Mouse (Mus musculus) effector memory CD4-positive, alpha-beta T cell, adult 5 months (primary cell): ENCODE measurements around the gene Brsk2. TPM values are rescaled to one million over a fixed set of nuclear protein-coding genes. Genes with fewer than 3 reads are reported as not detected.

Experiments
- polyA plus RNA-seq: library from polyadenylated mRNA; unstranded; fragments of 100-300 nt; shearing (Covaris generic); gene quantifications from one replicate; pipeline ENCODE4 v1.2.1, GENCODE M21; 2017

Brsk2 gene
- polyA plus RNA-seq, result 0.71 TPM

GRCm38 (mm10) chr7:141948906-141949798 lies at the start of gene Brsk2:
TSS of gene Brsk2 (plus strand) at chr7:141949751.

GRCm38 (mm10) chr7:141918407-141918806 lies 31.1 kb upstream of the Brsk2 start, which contains the start of gene Tollip:
TSS of gene Tollip (minus strand) at chr7:141918507.

Other genes with a start within 250 kb of the Brsk2 start
- not detected for gene Muc5ac, start 160.8 kb upstream of the Brsk2 start, polyA plus RNA-seq
- gene Muc5b, start 110.7 kb upstream of the Brsk2 start, polyA plus RNA-seq, result not detected
- 71.8 TPM for gene Tollip, start 31.2 kb upstream of the Brsk2 start, polyA plus RNA-seq
- 122 TPM for gene Mob2, start 111.3 kb downstream of the Brsk2 start, polyA plus RNA-seq
- gene Dusp8, start 146.1 kb downstream of the Brsk2 start, polyA plus RNA-seq, result 37.7 TPM
- not detected for gene Gm45618, start 171.0 kb downstream of the Brsk2 start, polyA plus RNA-seq
- not detected for gene Gm39115, start 186.3 kb downstream of the Brsk2 start, polyA plus RNA-seq
- not detected for gene Gm45337, start 194.9 kb downstream of the Brsk2 start, polyA plus RNA-seq
- gene Gm29735, start 207.4 kb downstream of the Brsk2 start, polyA plus RNA-seq, result not detected
- not detected for gene Gm4553, start 216.0 kb downstream of the Brsk2 start, polyA plus RNA-seq
- gene Krtap5-2, start 226.3 kb downstream of the Brsk2 start, polyA plus RNA-seq, result not detected
- gene Gm10153, start 240.6 kb downstream of the Brsk2 start, polyA plus RNA-seq, result not detected